Mouse (Mus musculus): ENCODE data around the gene Plin4. TPM values are rescaled to one million over a fixed set of nuclear protein-coding genes. Genes with fewer than 3 reads are reported as not detected.

Gene Plin4
- polyA plus RNA-seq, 1 experiment from 2014 or later: 0.18 TPM

GRCm38 (mm10) chr17:56137839-56138613 is 28.4 kb upstream of the Plin4 start:
- 14% methylated on average over 25 of the region's 25 CpGs for WGBS
- Histone ChIP-seq H3K4me2 (peak overlapping the region; percentile 96), H3K27ac (no peak overlapping the region), H3K9me3 (no peaks in the 10 kb centered on the region), H3K9ac (peak overlapping the region; percentile 14; the same call in 1 of the 2 replicates), H3K36me3 (replicated peaks) (no peaks in the 10 kb centered on the region), H3K27me3 (peaks cover 84% of the 10 kb centered on the region), H3K4me3 (replicated peaks) (peak overlapping the region; percentile 4; the same call in 1 of the 2 replicates), H3K4me1 (peaks cover 54% of the 10 kb centered on the region)
- ATAC-seq (ENCODE audit: low FRiP score): no peak

GRCm38 (mm10) chr17:56136558-56136957 is 27.0 kb upstream of the Plin4 start:
- no peak overlapping the region for H3K27ac ChIP-seq
- peaks cover 70% of the 10 kb centered on the region for H3K27me3 ChIP-seq
- no peak overlapping the region for H3K4me3 ChIP-seq (replicated peaks)
- H3K4me2 ChIP-seq: no peak overlapping the region
- 85% methylated on average over 7 of the region's 7 CpGs for WGBS
- no peak for ATAC-seq (ENCODE audit: low FRiP score)
- peaks cover 39% of the 10 kb centered on the region for H3K4me1 ChIP-seq
- H3K36me3 ChIP-seq (replicated peaks): no peaks in the 10 kb centered on the region
- no peaks in the 10 kb centered on the region for H3K9me3 ChIP-seq
- no peak overlapping the region for H3K9ac ChIP-seq

- Histone ChIP-seq H3K4me2 (peak overlapping the region; percentile 48), H3K4me1 (peaks cover 28% of the 10 kb centered on the region), H3K9me3 (no peaks in the 10 kb centered on the region), H3K9ac (no peak overlapping the region; the same call in 1 of the 2 replicates), H3K27ac (no peak overlapping the region), H3K4me3 (replicated peaks) (peak overlapping the region; percentile 19), H3K36me3 (replicated peaks) (peaks cover 8% of the 10 kb centered on the region; the same call in 1 of the 2 replicates), H3K27me3 (peaks cover 49% of the 10 kb centered on the region)
- ATAC-seq (ENCODE audit: low FRiP score): no peak
- 1% methylated on average over 27 of the region's 27 CpGs for WGBS
Observed at GRCm38 (mm10) chr17:56134463-56134971, 24.9 kb upstream of the Plin4 start.

GRCm38 (mm10) chr17:56133457-56134363 is 24.1 kb upstream of the Plin4 start:
- ATAC-seq (ENCODE audit: low FRiP score): no peak

GRCm38 (mm10) chr17:56132661-56133060 is 23.1 kb upstream of the Plin4 start:
- H3K27ac ChIP-seq: no peak overlapping the region
- no peak overlapping the region for H3K9ac ChIP-seq
- 4% methylated on average over 14 of the region's 14 CpGs for WGBS
- H3K9me3 ChIP-seq: no peaks in the 10 kb centered on the region
- ATAC-seq (ENCODE audit: low FRiP score): no peak
- peaks cover 15% of the 10 kb centered on the region for H3K4me1 ChIP-seq
- peaks cover 8% of the 10 kb centered on the region; the same call in 1 of the 2 replicates for H3K36me3 ChIP-seq (replicated peaks)
- H3K4me3 ChIP-seq (replicated peaks): no peak overlapping the region
- peaks cover 33% of the 10 kb centered on the region for H3K27me3 ChIP-seq
- H3K4me2 ChIP-seq: no peak overlapping the region

More at GRCm38 (mm10) chr17:56133457-56134363, 24.1 kb upstream of the Plin4 start:
- no peak overlapping the region for H3K27ac ChIP-seq
- WGBS: 21% methylated on average over 20 of the region's 21 CpGs
- H3K9me3 ChIP-seq: no peaks in the 10 kb centered on the region
- H3K4me2 ChIP-seq: peak overlapping the region; percentile 48
- peaks cover 22% of the 10 kb centered on the region for H3K4me1 ChIP-seq
- H3K9ac ChIP-seq: 0 out of 2 replicates have a peak overlapping the region, but pooled peaks have one; percentile 12
- peaks cover 41% of the 10 kb centered on the region for H3K27me3 ChIP-seq
- H3K36me3 ChIP-seq (replicated peaks): peaks cover 8% of the 10 kb centered on the region; the same call in 1 of the 2 replicates
- peak overlapping the region; percentile 19; the same call in 1 of the 2 replicates for H3K4me3 ChIP-seq (replicated peaks)

GRCm38 (mm10) chr17:56131814-56132213 is 22.2 kb upstream of the Plin4 start:
- no peak overlapping the region for H3K4me3 ChIP-seq (replicated peaks)
- H3K4me1 ChIP-seq: peaks cover 15% of the 10 kb centered on the region
- no peak overlapping the region for H3K27ac ChIP-seq
- H3K4me2 ChIP-seq: no peak overlapping the region
- 41% methylated on average over 7 of the region's 7 CpGs for WGBS
- H3K36me3 ChIP-seq (replicated peaks): peaks cover 8% of the 10 kb centered on the region; the same call in 1 of the 2 replicates
- ATAC-seq (ENCODE audit: low FRiP score): 0 out of 2 replicates have a peak, but pooled peaks have one; percentile 24
- peaks cover 28% of the 10 kb centered on the region for H3K27me3 ChIP-seq
- no peaks in the 10 kb centered on the region for H3K9me3 ChIP-seq
- no peak overlapping the region for H3K9ac ChIP-seq

- H3K27me3 ChIP-seq: peaks cover 26% of the 10 kb centered on the region
- H3K4me1 ChIP-seq: peaks cover 15% of the 10 kb centered on the region
- no peak overlapping the region for H3K4me2 ChIP-seq
- H3K4me3 ChIP-seq (replicated peaks): no peak overlapping the region
- 89% methylated on average over 10 of the region's 10 CpGs for WGBS
- no peak overlapping the region for H3K9ac ChIP-seq
- peaks cover 9% of the 10 kb centered on the region; the same call in 1 of the 2 replicates for H3K36me3 ChIP-seq (replicated peaks)
- H3K9me3 ChIP-seq: no peaks in the 10 kb centered on the region
- no peak overlapping the region for H3K27ac ChIP-seq
- no peak for ATAC-seq (ENCODE audit: low FRiP score)
Observed at GRCm38 (mm10) chr17:56131136-56131535, 21.5 kb upstream of the Plin4 start.

GRCm38 (mm10) chr17:56128246-56128645 is 18.6 kb upstream of the Plin4 start:
- peaks cover 10% of the 10 kb centered on the region for H3K4me1 ChIP-seq
- no peaks in the 10 kb centered on the region; the same call in 1 of the 2 replicates for H3K9me3 ChIP-seq
- H3K27ac ChIP-seq: no peak overlapping the region
- 89% methylated on average over 15 of the region's 15 CpGs for WGBS
- peaks cover 12% of the 10 kb centered on the region; the same call in 1 of the 2 replicates for H3K36me3 ChIP-seq (replicated peaks)
- ATAC-seq (ENCODE audit: low FRiP score): no peak
- H3K4me3 ChIP-seq (replicated peaks): no peak overlapping the region
- no peak overlapping the region for H3K4me2 ChIP-seq
- H3K9ac ChIP-seq: no peak overlapping the region
- H3K27me3 ChIP-seq: peaks cover 36% of the 10 kb centered on the region

- H3K36me3 ChIP-seq (replicated peaks): peaks cover 12% of the 10 kb centered on the region; the same call in 1 of the 2 replicates
- H3K4me3 ChIP-seq (replicated peaks): no peak overlapping the region
- 77% methylated on average over 11 of the region's 11 CpGs for WGBS
- peaks cover 9% of the 10 kb centered on the region for H3K9me3 ChIP-seq
- peaks cover 56% of the 10 kb centered on the region for H3K27me3 ChIP-seq
- H3K4me2 ChIP-seq: no peak overlapping the region
- H3K27ac ChIP-seq: no peak overlapping the region
- H3K9ac ChIP-seq: no peak overlapping the region
- H3K4me1 ChIP-seq: peaks cover 10% of the 10 kb centered on the region
- ATAC-seq (ENCODE audit: low FRiP score): no peak
Observed at GRCm38 (mm10) chr17:56126175-56126574, 16.6 kb upstream of the Plin4 start.

GRCm38 (mm10) chr17:56125276-56125630 is 15.7 kb upstream of the Plin4 start:
- H3K4me1 ChIP-seq: peaks cover 13% of the 10 kb centered on the region
- no peak overlapping the region for H3K4me3 ChIP-seq (replicated peaks)
- ATAC-seq (ENCODE audit: low FRiP score): no peak
- peaks cover 9% of the 10 kb centered on the region for H3K9me3 ChIP-seq
- 85% methylated on average over 4 of the region's 4 CpGs for WGBS
- H3K4me2 ChIP-seq: no peak overlapping the region
- peaks cover 4% of the 10 kb centered on the region; the same call in 1 of the 2 replicates for H3K36me3 ChIP-seq (replicated peaks)
- H3K27ac ChIP-seq: no peak overlapping the region
- peaks cover 66% of the 10 kb centered on the region for H3K27me3 ChIP-seq
- no peak overlapping the region for H3K9ac ChIP-seq

GRCm38 (mm10) chr17:56124377-56125275 is 15.0 kb upstream of the Plin4 start:
- Histone ChIP-seq H3K4me1 (peaks cover 16% of the 10 kb centered on the region), H3K9ac (peak overlapping the region; percentile 22), H3K27me3 (peaks cover 72% of the 10 kb centered on the region), H3K36me3 (replicated peaks) (peaks cover 4% of the 10 kb centered on the region; the same call in 1 of the 2 replicates), H3K9me3 (peaks cover 9% of the 10 kb centered on the region), H3K27ac (no peak overlapping the region), H3K4me3 (replicated peaks) (peak overlapping the region; percentile 36), H3K4me2 (peak overlapping the region; percentile 57)
- 0 out of 2 replicates have a peak, but pooled peaks have one; percentile 15 for ATAC-seq (ENCODE audit: low FRiP score)
- WGBS: 10% methylated on average over 59 of the region's 59 CpGs

Data from forebrain, embryonic 12.5 days (tissue).